Mouse (Mus musculus): ENCODE measurements around the gene Pgam2. TPM values are rescaled to one million over a fixed set of nuclear protein-coding genes. Genes with fewer than 3 reads are reported as not detected.
"Not testable (repeated sequence)": the region's sequence is repeated elsewhere in the genome, so short reads cannot be mapped to it uniquely, and the experiment has no call there.

Pgam2 gene
- polyA plus RNA-seq, 1 experiment from 2014 or later = 49.3 TPM

DNA sequence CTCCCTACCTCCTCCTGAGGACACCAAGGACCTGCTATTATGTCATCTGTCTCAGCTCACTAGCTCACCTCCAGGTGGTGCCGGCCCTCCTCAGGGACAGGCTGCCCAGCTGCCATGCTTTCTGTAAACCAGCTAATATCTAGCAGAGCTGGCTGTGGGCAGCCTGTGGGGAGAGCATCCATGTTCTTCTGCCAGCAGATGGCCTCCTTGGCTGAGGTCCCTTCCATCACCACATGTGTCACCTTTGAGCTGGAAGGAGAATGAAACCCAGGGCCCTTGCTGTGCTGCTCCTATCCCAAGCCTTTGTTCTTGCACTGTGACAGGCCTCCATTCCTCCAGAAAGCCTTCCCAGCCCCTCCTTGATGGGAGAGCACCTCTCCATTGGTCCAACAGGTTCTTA is 32.6 kb upstream of the Pgam2 start:
- Histone ChIP-seq H3K9me3 (no peaks in the 10 kb centered on the region), H3K27ac (no peak overlapping the region), H3K9ac (no peak overlapping the region), H3K4me1 (peaks cover 11% of the 10 kb centered on the region), H3K27me3 (no peaks in the 10 kb centered on the region), H3K36me3 (peaks cover 4% of the 10 kb centered on the region; the same call in 1 of the 2 replicates), H3K4me3 (no peak overlapping the region), H3K4me2 (no peak overlapping the region)
- ATAC-seq (ENCODE audit: borderline replicate concordance, extremely low read depth, low FRiP score, low TSS enrichment) = no peak
- 55% methylated on average over 1 of the region's 1 CpGs for WGBS

DNA sequence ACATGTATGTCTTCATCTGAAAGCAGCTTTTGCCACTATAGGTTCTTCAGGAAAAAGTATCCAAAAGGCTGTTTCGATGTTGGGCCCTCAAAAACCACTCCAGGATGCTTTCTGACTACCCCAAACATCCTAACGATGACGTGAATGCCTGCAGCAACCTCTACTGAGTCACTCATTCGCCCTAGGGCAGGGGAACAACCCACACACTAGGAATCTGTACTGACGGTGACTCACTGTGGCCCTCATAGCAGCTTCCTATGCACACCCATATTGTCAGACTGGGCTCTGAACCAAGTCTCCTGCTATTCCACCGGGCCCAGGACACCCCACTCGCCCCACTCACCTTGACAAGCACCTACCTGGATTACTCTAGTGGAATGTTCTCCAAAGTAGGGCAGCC is 31.5 kb upstream of the Pgam2 start:
- Histone ChIP-seq H3K36me3 (peaks cover 7% of the 10 kb centered on the region; the same call in 1 of the 2 replicates), H3K4me1 (peaks cover 11% of the 10 kb centered on the region), H3K27me3 (no peaks in the 10 kb centered on the region), H3K27ac (no peak overlapping the region), H3K4me2 (no peak overlapping the region), H3K4me3 (no peak overlapping the region), H3K9me3 (no peaks in the 10 kb centered on the region), H3K9ac (no peak overlapping the region)
- 90% methylated on average over 7 of the region's 7 CpGs for whole genome bisulfite sequencing
- ATAC-seq (ENCODE audit: borderline replicate concordance, extremely low read depth, low FRiP score, low TSS enrichment) = no peak

DNA sequence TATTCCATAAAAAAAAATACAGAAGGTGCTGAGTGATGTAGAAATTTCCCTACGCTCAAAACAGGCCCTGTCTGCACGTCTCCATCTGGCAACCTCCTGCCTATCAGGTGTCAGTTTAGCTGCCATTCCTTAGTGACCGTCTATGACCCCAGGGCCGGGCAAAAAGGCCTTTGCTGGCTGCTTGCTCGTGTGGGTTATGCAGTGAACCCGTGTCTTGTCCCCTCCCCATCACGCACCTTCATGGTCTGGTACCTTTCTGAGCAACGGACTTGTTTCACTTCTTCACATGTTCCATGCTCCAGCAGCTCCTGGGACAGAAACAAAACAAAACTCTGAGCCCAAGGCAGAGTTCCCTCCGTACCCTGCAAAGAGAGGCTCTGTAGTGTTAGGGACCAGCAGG is 31.0 kb upstream of the Pgam2 start:
- ATAC-seq (ENCODE audit: borderline replicate concordance, extremely low read depth, low FRiP score, low TSS enrichment) = no peak
- H3K4me3 ChIP-seq = no peak overlapping the region

GRCm38 (mm10) chr11:5829327-5829726 is 25.8 kb upstream of the Pgam2 start:
- no peak overlapping the region for H3K4me2 ChIP-seq
- 92% methylated on average over 12 of the region's 12 CpGs for WGBS
- H3K27ac ChIP-seq = no peak overlapping the region
- H3K36me3 ChIP-seq = peaks cover 22% of the 10 kb centered on the region; the same call in 1 of the 2 replicates
- no peak for ATAC-seq (ENCODE audit: borderline replicate concordance, extremely low read depth, low FRiP score, low TSS enrichment)
- H3K27me3 ChIP-seq = no peaks in the 10 kb centered on the region
- H3K9ac ChIP-seq = no peak overlapping the region
- no peaks in the 10 kb centered on the region for H3K9me3 ChIP-seq
- no peaks in the 10 kb centered on the region for H3K4me1 ChIP-seq
- H3K4me3 ChIP-seq = no peak overlapping the region

More for the DNA sequence above, 31.0 kb upstream of the Pgam2 start:
- no peak overlapping the region for H3K4me2 ChIP-seq
- WGBS = 83% methylated on average over 9 of the region's 9 CpGs
- no peak overlapping the region for H3K9ac ChIP-seq
- no peak overlapping the region for H3K27ac ChIP-seq
- H3K27me3 ChIP-seq = no peaks in the 10 kb centered on the region
- H3K9me3 ChIP-seq = no peaks in the 10 kb centered on the region
- H3K4me1 ChIP-seq = peaks cover 11% of the 10 kb centered on the region
- H3K36me3 ChIP-seq = peaks cover 11% of the 10 kb centered on the region; the same call in 1 of the 2 replicates

- WGBS = 78% methylated on average over 11 of the region's 11 CpGs
- ATAC-seq (ENCODE audit: borderline replicate concordance, extremely low read depth, low FRiP score, low TSS enrichment) = no peak
- Histone ChIP-seq H3K9ac (no peak overlapping the region), H3K4me1 (no peaks in the 10 kb centered on the region), H3K9me3 (no peaks in the 10 kb centered on the region), H3K27me3 (no peaks in the 10 kb centered on the region), H3K27ac (no peak overlapping the region), H3K4me3 (no peak overlapping the region), H3K36me3 (peaks cover 22% of the 10 kb centered on the region; the same call in 1 of the 2 replicates), H3K4me2 (no peak overlapping the region)
Measured at GRCm38 (mm10) chr11:5828509-5829191, 25.1 kb upstream of the Pgam2 start.

DNA sequence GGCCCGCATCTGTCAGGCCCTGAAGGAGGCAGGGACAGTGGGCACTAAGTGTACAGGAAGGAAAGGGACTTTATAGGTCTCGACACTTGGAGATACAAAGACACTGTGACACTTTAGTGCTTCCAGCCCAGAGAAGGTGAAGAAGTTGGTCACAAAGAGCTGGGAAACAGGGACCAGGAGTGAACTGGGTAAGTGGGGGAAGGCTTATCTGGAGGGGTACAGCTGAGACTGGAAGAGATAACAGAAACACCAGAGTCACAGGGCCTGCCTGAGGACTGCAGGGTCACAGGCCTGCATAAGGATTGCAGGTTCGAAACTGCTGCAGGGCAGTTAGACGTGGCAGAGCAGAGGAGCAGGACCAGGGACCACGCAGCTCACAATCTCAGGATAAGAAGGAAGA is 24.4 kb upstream of the Pgam2 start:
- Histone ChIP-seq H3K4me1 (no peaks in the 10 kb centered on the region), H3K27ac (no peak overlapping the region), H3K27me3 (no peaks in the 10 kb centered on the region), H3K9me3 (no peaks in the 10 kb centered on the region), H3K9ac (no peak overlapping the region), H3K36me3 (peaks cover 22% of the 10 kb centered on the region; the same call in 1 of the 2 replicates), H3K4me2 (no peak overlapping the region), H3K4me3 (no peak overlapping the region)
- no peak for ATAC-seq (ENCODE audit: borderline replicate concordance, extremely low read depth, low FRiP score, low TSS enrichment)
- WGBS = 86% methylated on average over 5 of the region's 5 CpGs

GRCm38 (mm10) chr11:5825432-5825831 is 21.9 kb upstream of the Pgam2 start:
- H3K4me2 ChIP-seq = no peak overlapping the region
- H3K9me3 ChIP-seq = no peaks in the 10 kb centered on the region
- no peak for ATAC-seq (ENCODE audit: borderline replicate concordance, extremely low read depth, low FRiP score, low TSS enrichment)
- H3K4me1 ChIP-seq = no peaks in the 10 kb centered on the region
- H3K9ac ChIP-seq = no peak overlapping the region
- H3K27me3 ChIP-seq = no peaks in the 10 kb centered on the region
- H3K36me3 ChIP-seq = peaks cover 15% of the 10 kb centered on the region; the same call in 1 of the 2 replicates
- no peak overlapping the region for H3K27ac ChIP-seq
- no peak overlapping the region for H3K4me3 ChIP-seq

GRCm38 (mm10) chr11:5819223-5819622 is 15.7 kb upstream of the Pgam2 start:
- no peak overlapping the region for H3K9ac ChIP-seq
- H3K4me1 ChIP-seq = no peaks in the 10 kb centered on the region
- H3K27me3 ChIP-seq = no peaks in the 10 kb centered on the region
- H3K27ac ChIP-seq = no peak overlapping the region
- no peak overlapping the region for H3K4me2 ChIP-seq
- H3K36me3 ChIP-seq = no peaks in the 10 kb centered on the region
- no peaks in the 10 kb centered on the region for H3K9me3 ChIP-seq
- ATAC-seq (ENCODE audit: borderline replicate concordance, extremely low read depth, low FRiP score, low TSS enrichment) = no peak
- 63% methylated on average over 2 of the region's 2 CpGs for WGBS
- no peak overlapping the region for H3K4me3 ChIP-seq

DNA sequence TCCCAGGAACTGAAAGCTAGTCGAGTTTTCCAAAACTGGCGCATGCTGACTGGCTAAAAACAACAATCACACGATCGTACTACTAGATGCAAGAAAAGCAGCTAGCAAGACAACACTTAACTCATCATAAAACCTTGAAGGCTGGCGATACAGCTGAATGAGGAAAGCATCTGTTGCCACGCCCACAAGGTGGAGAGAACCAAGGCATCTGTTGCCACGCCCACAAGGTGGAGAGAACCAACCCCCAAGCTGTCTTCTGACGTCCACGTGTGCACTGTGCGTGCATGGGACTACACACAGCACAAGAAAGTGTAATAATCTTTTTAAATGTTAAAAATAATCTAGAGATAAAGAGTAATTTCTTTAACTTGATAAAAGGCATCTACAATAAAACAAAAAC is 9.8 kb upstream of the Pgam2 start:
- Histone ChIP-seq H3K4me1 (no peaks in the 10 kb centered on the region), H3K27me3 (no peaks in the 10 kb centered on the region), H3K27ac (no peak overlapping the region), H3K4me3 (no peak overlapping the region), H3K4me2 (no peak overlapping the region), H3K36me3 (no peaks in the 10 kb centered on the region), H3K9ac (no peak overlapping the region), H3K9me3 (no peaks in the 10 kb centered on the region)
- ATAC-seq (ENCODE audit: borderline replicate concordance, extremely low read depth, low FRiP score, low TSS enrichment) = no peak
- WGBS = 72% methylated on average over 10 of the region's 10 CpGs

DNA sequence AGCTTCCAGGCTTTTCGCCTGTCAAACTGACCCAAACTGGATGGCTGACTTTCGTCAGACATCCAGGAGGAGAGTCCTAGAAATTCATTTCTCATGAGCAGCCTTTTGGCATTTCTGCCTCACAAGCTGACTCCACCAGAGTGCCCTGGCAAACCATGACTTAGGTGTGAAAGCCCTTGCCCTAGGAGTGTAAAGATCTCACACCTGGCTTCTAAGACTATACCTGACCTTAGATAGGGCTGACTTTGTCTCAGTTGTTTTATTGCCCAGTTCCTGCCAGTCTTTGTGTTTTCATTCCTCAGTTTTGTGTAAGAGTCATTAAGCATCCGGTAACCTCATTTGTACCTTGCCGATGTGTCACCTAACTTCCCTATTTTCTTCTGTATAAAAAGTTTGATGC is 6.0 kb upstream of the Pgam2 start:
- H3K9me3 ChIP-seq; H3K4me2 ChIP-seq; H3K4me1 ChIP-seq; H3K36me3 ChIP-seq; H3K9ac ChIP-seq; H3K4me3 ChIP-seq; ATAC-seq (ENCODE audit: borderline replicate concordance, extremely low read depth, low FRiP score, low TSS enrichment); H3K27me3 ChIP-seq; H3K27ac ChIP-seq: not testable (repeated sequence)
- 91% methylated on average over 4 of the region's 4 CpGs for WGBS

DNA sequence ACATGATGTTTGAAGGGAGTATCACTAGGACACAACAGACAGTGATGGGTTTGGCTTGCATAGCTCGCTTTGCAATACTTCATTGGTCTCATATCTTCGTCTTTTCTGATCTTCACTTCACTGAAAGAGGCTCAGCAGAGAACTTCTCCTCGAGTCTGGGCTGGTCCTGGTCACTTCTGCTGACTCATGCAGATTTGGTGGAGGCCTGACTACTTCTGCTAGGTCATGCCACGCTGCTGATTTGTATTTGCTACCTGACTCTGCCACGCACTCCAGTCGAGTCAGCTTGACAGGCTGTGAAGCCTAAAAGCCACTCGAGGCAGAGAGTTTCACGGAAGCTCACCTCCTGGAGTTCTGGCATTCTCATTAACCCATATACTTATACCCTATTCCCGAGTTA is 4.4 kb upstream of the Pgam2 start:
- Histone ChIP-seq H3K4me2 (no peak overlapping the region), H3K27ac (no peak overlapping the region), H3K9me3 (no peaks in the 10 kb centered on the region), H3K9ac (no peak overlapping the region), H3K4me1 (no peaks in the 10 kb centered on the region), H3K27me3 (no peaks in the 10 kb centered on the region), H3K36me3 (no peaks in the 10 kb centered on the region), H3K4me3 (no peak overlapping the region)
- WGBS = 82% methylated on average over 9 of the region's 9 CpGs
- no peak for ATAC-seq (ENCODE audit: borderline replicate concordance, extremely low read depth, low FRiP score, low TSS enrichment)

DNA sequence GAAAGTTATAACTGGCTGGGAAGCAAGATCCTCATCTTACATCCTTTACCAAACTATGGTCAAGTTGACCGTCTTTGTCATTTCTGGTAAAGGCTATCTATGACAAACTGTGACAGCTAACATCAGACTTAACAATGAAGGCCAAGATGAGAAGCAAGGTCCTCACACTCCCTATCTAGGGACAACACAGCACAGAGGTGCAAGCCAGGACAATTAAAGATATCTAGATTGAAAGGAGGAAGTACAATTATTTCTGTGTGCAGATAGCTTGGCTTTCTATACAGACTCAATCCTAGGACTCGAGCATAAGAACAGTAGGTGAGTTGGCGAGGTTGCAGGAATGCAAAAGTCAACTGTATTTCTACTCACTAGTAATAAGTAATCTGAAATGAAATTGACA is 2.2 kb upstream of the Pgam2 start:
- H3K27me3 ChIP-seq = no peaks in the 10 kb centered on the region
- ATAC-seq (ENCODE audit: borderline replicate concordance, extremely low read depth, low FRiP score, low TSS enrichment) = no peak
- H3K27ac ChIP-seq = no peak overlapping the region
- no peaks in the 10 kb centered on the region; the same call in 1 of the 2 replicates for H3K36me3 ChIP-seq
- H3K9ac ChIP-seq = no peak overlapping the region
- no peaks in the 10 kb centered on the region for H3K9me3 ChIP-seq
- H3K4me1 ChIP-seq = 0 out of 2 replicates have a peak, but pooled peaks cover 3% of the 10 kb centered on the region
- H3K4me2 ChIP-seq = no peak overlapping the region
- WGBS = 78% methylated on average over 3 of the region's 3 CpGs
- no peak overlapping the region for H3K4me3 ChIP-seq

GRCm38 (mm10) chr11:5804174-5804573 is 641 bp upstream of the Pgam2 start:
- Histone ChIP-seq H3K4me2 (no peak overlapping the region), H3K27ac (no peak overlapping the region), H3K9ac (no peak overlapping the region)

More at GRCm38 (mm10) chr11:5804174-5804573, 641 bp upstream of the Pgam2 start:
- H3K27me3 ChIP-seq = no peaks in the 10 kb centered on the region
- peaks cover 17% of the 10 kb centered on the region; the same call in 1 of the 2 replicates for H3K4me1 ChIP-seq
- peaks cover 14% of the 10 kb centered on the region for H3K36me3 ChIP-seq
- WGBS = 49% methylated on average over 5 of the region's 5 CpGs
- no peak overlapping the region for H3K4me3 ChIP-seq
- no peaks in the 10 kb centered on the region for H3K9me3 ChIP-seq
- no peak for ATAC-seq (ENCODE audit: borderline replicate concordance, extremely low read depth, low FRiP score, low TSS enrichment)
